Mouse (Mus musculus) gastrocnemius, postnatal 36 days (tissue): ENCODE data around the gene Rbl1. TPM values are rescaled to one million over a fixed set of nuclear protein-coding genes. Genes with fewer than 3 reads are reported as not detected.
"Not testable (repeated sequence)": the region's sequence is repeated elsewhere in the genome, so short reads cannot be mapped to it uniquely, and the experiment has no call there.

Experiments used
- DNase-seq, 2 experiments: peaks; one replicate each; pipeline ENCODE4 v3.0.0; 2022
- intact Hi-C: fragments of 180-260 bp; cut with DNase I; formaldehyde crosslinking; loops from one replicate; pipeline ENCODE4 v1.15.1; 2025
- total RNA-seq, 2 experiments: library from RNA; stranded (reverse); gene quantifications; 2 replicates each; pipeline ENCODE4 v1.2.3; 2021

The Rbl1 gene
- total RNA-seq, 2 experiments from 2014 or later, result 1.6 to 2.2 TPM

DNA sequence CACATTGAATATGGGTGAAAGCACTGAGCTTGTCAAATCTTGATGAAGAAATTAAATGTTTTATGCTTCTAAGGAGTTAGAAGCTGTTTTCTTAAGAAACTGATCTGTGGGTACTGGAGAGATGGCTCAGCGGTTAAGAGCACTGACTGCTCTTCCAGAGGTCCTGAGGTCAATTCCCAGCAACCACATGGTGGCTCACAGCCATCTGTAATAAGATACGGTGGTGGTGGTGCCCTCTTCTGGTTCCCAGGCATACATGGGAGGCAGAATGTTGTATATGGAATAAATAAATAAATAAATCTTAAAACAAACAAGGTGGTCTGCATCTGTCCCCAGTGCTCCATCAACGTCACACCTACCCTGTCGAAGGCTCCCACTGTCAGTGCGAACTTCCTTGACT lies 29.9 kb downstream of the Rbl1 start:
- intact Hi-C loops, result no loop called here
- DNase-seq, result no peak

DNA sequence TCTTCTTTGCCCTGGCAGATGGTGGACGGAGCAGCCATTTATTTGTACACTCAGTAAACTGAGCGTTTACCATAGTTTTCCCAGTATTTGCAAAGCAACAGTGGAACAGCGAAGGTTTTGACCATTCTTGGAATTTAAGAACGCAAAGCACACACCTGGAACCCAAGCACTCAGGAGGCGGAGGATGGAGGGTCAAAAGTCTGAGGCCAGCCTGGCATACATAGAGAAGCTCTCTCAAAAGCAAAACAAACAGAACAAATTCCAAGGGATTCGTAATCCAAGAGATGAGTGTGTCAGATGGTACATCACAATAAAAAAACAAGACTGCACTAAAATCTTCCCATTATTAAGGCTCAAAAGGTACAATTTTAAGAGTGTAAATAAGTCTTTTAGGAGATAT lies 30.8 kb downstream of the Rbl1 start:
- no peak for DNase-seq
- intact Hi-C loops, result no loop called here

DNA sequence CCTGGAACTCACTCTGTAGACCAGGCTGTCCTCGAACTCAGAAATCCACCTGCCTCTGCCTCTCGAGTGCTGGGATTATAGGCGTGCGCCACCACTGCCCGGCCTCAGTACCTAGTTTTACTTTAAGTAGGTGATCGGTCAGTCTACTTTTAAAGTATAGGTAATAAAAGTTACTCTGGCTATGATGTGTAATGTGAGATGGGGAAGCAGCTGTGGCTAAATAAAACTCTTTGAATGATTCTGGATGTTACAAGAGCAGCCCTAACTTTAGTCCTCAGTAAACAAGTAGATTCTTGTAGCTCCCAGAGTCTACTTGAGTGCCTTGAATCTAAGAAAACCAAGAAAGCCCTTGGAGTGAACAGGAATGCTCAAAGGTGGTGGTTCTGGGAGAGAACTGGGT lies 31.4 kb downstream of the Rbl1 start:
- intact Hi-C loops, result no loop called here
- no peak for DNase-seq

DNA sequence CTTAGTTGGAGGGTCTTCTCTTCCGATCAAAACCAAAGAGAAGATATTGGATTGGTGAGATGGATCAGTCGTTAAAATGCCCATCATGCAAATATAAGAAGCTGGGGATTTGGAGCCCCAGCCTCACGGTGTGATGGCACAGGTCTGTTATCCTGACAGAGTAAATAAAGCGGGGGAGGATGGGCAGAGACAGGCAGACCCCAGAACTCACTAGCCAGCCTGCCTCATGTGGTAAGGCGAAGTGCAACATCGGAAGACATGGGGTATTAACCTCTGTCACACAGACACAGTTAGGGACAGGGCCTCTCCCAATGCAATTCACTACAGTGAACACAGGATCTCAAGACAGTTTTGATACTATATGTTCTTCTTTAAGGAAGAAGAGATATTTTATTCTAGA lies 33.7 kb downstream of the Rbl1 start:
- intact Hi-C loops, result no loop called here
- DNase-seq, result no peak

DNA sequence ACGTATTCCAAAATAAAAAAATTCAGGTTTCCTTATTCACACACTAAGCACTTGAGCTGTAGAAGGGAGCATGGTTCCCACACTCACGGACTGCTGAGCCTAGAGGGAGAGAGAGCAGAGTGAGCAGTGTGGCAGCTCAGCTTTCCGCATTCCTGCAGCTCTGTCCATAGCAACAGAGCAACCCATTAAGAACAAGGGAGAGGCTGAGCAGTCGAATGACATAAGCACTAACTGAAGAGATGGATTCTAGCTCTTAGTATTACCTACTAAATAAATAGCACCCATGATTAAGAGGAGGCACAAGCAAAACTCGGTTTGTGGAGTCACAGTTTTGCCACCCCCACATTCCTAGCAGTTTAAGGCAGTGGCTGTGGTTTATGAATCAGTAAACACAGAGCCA lies 34.2 kb downstream of the Rbl1 start:
- intact Hi-C loops, result no loop called here
- no peak for DNase-seq

DNA sequence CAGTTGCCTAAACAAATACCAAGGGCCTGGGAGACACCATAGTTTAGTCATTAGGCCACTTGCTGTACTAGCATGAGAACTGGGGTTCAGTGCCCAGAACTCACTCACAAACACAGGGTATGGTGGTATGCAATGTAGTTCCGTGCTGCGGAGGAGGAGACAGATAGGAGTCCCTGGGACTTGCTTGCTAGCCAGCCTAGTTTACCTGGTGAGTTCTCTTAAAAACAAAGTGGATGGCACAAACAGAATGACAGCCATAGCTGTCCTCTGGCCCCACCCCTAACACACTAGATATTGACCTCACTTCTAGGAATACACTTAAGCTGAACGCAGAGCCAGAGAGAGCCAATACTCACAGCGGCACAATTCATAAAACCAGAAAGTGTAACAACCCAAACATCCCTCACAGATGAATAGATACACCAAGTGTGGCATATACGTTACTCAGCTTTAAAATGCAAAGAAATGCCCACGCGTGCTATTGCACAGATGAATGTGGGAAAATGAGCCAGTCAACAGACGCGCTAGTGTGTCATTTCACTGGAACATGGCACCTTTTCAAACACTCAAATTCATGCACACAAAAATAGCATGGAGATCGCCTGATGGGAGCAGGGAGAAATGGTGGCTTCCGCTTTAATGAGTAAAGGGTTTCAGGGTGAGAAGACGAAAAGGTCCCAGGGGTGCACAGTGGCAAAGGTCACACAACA lies 37.8 kb downstream of the Rbl1 start:
- intact Hi-C loops, result no loop called here

DNA sequence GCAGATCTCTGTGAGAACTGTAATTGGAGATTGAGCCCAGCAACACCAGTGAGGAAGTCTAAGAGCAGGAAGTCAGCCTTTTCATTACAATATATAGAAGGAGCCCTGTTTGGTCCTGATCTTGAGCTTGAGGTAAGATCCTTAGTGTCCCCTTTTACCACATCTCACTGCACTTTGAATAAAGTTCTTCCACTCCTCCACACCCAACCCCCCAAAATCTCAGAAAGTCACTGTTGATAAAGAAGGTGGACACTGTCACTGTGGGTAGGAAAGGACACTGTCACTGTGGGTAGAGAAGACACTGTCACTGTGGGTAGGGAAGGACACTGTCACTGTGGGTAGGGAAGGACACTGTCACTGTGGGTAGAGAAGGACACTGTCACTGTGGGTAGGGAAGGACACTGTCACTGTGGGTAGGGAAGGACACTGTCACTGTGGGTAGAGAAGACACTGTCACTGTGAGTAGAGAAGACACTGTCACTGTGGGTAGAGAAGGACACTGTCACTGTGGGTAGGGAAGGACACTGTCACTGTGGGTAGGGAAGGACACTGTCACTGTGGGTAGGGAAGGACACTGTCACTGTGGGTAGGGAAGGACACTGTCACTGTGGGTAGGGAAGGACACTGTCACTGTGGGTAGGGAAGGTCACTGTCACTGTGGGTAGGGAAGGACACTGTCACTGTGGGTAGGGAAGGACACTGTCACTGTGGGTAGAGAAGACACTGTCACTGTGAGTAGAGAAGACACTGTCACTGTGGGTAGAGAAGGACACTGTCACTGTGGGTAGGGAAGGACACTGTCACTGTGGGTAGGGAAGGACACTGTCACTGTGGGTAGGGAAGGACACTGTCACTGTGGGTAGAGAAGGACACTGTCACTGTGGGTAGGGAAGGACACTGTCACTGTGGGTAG lies 38.8 kb downstream of the Rbl1 start:
- intact Hi-C loops, result not testable (repeated sequence)

More for the DNA sequence above, 37.8 kb downstream of the Rbl1 start:
- no peak for DNase-seq

DNA sequence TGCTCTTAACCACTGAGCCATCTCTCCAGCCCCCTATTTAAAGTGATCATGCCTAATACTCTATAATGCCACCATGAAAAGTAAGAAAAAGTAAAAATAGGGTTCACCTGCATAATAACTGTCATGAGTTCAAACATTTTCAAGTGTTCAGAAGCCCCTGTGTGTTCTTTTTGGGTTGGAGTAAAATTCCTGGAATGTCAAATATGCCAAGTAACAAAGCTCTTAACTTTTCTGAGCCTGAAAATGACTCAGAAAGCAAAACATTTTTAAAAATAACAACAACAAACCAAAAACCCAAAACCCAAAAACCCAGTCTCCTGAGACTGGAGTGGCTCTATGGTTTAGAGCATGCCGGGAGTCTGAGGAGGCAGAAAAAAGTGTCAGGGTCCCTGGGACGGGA lies 40.2 kb downstream of the Rbl1 start:
- DNase-seq, result no peak
- intact Hi-C loops, result no loop called here

More for the DNA sequence above, 38.8 kb downstream of the Rbl1 start:
- not testable (repeated sequence) for DNase-seq

DNA sequence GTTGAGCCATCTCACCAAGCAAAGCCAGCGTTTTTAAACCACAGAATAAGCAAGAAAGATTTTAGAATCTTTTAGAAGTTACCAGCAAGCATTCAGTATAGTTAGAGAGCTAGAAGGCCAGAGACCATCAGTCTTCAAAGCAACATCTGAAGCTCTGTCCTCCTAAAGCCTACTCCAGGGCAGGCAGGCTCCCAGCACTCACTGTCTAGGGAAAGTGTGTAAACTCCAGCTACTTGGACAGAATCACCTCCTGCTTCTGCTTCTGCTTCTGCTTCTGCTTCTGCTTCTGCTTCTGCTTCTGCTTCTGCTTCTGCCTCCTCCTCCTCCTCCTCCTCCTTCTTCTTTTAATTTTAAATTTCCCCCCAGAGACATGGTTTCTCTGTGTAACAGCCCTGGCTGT lies 48.3 kb downstream of the Rbl1 start:
- intact Hi-C loops, result no loop called here
- no peak for DNase-seq

DNA sequence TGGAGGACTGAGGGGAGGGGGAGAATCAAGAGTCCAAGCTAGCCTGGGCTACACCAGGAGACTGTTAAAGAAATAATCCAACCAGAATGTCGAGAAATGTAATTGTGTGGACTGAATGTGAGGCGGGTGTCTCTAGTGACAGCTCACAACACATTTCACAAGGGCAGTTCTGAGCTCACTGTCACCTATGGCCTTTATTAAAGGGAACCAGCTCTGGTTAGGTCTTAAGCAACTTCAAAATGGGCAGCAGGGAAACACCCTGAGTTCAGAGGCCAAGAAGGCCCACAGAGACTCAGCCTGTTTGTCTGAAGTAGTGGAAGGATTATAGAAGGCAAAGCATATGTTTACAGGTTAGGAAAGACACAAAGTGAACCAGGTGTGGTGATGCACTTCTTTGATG lies 51.1 kb downstream of the Rbl1 start:
- intact Hi-C loops, result no loop called here
- no peak for DNase-seq

DNA sequence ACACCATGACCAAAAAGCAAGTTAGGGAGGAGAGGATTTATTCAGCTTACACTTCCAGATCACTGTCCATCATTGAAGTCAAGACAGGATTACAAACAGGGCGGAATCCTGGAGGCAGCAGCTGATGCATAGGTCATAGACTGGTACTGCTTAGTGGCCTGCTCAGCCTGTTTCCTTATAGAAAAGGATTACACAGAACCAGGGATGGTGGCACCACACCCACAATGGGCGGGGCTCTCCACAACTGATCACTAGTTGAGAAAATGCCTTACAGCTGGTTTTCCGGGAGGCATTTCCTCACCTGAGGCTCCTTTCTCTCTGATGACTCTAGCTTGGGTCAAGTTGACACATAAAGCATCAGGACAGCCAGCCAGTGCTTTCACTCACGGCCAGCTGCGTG lies 55.9 kb downstream of the Rbl1 start:
- intact Hi-C loops, result no loop called here
- no peak for DNase-seq

DNA sequence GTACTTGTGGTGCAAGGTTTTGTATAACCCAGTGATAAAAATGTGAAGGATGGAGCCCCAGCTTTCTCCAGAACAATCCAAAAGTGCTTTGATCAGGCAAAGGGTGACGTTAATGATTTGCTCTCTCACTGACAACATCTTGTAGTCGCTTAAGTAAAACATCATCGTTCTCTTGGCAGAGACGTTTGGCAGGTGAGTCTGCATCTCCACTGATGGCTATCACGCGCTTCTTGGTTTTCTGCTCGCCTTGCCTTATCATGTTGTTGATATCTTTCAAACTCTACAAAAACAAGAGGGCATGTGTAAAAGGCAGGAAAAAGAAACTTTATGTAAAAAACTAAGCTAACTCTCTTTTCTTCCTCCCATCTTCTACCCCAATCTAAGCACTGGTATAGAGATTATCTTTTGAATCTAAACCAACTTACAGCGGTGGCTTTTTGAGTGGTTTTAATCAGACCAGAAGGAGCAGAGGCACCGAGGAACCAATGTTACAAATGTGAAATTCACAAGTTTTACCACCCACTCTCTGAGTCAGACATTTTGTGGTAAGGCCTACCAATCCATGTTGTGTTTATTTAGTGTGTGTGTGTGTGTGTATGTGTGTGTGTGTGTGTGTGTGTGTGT lies 56.8 kb downstream of the Rbl1 start:
- no peak for DNase-seq

DNA sequence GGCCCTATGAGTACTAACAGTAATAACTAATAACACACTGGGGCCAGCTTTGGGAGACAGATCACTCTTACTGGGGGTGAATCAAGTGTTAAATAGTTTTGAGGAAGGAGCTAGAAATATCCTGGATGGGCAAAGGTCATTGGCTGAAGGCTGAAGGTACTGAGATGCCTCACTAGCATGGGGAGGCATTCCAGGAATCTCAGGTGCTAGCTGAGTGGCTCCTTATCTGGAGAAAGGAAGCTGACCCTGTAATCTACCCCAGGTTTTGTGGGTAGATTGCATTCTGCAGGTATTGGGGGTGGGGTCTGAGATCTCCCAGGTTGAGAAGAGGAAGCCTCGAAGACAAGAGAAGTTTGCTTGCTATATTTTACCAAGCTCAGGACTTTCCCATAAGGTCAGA lies 59.2 kb downstream of the Rbl1 start:
- no peak for DNase-seq
- intact Hi-C loops, result no loop called here

More for the DNA sequence above, 56.8 kb downstream of the Rbl1 start:
- intact Hi-C loops, result no loop called here

DNA sequence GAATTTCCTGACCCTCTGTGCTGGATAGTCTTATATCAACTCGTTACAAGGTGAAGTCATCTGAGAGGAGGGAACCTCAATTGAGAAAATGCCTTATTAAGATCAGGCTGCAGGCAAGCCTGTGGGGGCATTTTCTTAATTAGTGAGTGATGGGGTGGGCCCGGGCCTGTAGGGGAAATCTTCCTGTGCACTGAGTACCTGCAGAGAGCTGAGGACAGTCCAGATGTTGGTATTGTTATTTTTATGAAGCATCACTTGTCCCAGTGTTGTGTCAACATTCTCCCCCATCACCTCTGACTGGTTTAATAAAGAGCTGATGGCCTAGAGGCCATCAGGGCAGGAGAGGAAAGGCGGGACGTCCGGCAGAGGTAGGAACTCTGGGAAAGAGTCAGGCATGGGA lies 60.2 kb downstream of the Rbl1 start:
- intact Hi-C loops, result no loop called here
- DNase-seq, result no peak

DNA sequence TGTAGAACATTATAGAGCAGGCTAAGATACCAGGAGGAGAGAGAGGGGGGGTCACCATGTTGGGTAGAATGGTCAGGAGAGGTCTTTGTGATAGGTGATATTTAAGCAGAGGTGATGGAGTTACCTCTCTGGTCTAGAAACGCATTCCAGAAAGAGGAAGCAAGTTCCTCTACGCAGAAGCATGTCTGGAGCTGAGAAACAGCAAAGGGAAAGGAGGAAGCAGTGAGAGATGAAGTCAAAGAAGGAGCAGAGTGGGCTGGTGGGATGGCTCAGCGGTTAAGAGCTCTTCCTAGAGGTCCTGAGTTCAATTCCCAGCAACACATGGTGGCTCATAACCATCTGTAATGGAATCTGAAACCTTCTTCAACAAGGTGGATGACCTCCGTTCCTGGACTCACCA lies 62.4 kb downstream of the Rbl1 start:
- no peak for DNase-seq
- intact Hi-C loops, result no loop called here

DNA sequence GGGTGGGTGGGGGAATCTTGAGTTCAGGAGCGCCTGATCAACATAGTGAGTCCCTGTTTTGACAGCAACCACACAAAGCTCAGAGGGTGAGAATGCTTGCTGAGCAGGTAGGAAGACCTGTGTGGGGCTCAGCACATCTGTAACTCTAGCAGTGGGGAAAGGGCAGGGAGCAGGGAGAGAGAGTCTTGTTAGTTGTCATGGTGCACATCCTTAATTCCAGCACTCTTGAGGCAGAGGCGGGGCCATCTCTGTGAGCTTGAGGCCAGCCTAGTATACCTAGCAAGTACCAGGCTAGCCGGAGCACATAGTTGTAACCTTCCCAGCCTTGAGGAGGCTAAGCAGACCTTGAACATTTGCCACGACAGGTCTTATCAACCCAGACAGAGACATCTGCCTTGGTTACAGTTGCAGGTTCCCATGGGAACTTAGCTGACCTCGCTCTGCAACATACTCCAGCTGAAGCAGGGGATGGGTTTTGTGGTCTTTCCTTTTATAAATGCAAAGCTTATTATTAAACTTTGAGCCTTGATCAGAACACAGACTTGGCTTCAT lies 65.0 kb downstream of the Rbl1 start:
- intact Hi-C loops, result no loop called here
- no peak for DNase-seq

DNA sequence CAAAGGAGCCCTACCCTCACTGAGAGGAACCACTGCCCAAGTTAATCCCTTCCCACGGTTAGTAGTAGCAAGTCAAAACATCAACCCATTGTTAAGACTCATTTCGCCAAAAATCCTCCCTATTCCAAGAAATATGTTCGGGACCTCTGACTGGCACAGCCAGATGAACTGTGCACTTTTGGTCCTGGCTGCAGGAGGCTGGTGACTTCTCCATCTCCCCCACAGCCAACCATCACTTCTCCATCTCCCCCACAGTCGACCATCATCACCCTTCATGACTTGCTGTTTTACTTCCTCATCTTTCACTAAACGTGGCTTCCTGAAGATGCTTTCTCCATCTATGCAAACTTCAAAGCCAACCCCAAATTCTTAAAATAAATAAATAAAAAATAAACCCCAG lies 65.5 kb downstream of the Rbl1 start:
- intact Hi-C loops, result no loop called here

DNA sequence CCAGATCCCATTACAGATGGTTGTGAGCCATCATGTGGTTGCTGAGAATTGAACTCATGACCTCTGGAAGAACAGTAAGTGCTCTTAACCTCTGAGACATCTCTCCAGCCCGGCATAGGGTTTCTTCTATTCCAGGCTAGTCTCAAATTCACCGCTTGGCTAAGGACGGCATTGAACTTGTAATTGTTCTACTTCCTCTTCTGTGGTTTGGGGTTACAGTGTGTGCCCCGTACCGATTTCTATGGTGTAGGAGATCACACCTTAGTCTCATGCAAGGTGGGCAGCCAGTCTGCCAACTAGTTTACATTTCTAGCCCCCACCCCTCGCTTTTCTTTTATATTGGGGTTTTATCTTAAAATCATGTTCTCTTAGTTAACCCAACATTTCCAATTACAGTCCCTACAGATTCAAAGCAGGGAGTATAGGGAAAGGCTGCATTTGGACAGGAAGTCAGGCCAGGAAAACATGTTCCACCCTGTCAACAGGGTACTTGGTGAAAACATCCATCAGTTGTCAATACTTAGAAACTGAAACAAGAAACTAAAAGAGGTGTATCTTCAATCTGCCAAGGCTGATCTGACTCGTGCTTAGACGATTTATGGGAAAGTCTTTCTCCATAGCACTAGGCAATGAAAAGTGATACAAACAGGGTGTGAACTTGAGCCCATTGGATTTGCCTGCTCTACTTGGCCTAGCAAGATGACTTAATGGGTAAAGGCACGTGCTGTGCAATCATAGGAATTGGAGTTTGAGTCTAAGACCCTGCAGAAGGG lies 66.2 kb downstream of the Rbl1 start:
- intact Hi-C loops, result no loop called here
- DNase-seq, result no peak

More for the DNA sequence above, 65.5 kb downstream of the Rbl1 start:
- no peak for DNase-seq

DNA sequence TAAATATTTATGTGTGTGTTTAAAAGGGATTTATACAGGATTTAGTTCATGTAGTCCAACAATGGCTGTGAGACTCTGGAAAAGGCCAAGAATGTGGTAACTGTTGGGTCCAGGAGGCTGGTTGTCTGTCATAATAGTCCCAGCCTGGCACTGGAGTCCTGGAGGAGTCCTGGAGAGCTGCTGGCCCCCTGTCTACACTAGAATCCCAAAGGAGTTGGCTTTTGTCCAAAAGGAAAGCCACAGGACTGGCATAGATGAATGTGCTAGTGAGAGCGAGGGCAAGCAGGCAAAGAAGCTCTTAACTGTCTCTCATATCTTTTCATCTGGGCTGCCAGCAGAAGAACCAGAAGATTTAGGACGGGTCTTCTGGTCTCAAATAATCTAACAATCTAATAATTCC lies 67.7 kb downstream of the Rbl1 start:
- intact Hi-C loops, result no loop called here
- DNase-seq, result no peak

DNA sequence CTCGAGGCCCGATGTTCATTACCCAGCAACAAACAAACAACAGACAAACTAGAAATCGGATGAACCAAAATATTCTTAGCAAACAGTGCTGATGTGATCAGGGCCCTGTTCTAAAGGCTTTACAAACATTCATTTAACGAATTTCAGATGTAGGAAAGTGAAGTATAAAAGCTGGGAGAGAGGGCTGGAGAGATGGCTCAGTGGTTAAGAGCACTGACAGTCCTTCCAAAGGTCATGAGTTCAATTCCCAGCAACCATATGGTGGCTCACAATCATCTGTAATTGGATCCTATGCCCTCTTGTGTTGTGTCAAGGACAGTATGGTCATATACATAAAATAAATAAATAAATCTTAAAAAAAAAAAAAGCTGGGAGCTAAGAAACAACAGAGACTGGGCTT lies 68.2 kb downstream of the Rbl1 start:
- intact Hi-C loops, result no loop called here

More for the DNA sequence above, 68.2 kb downstream of the Rbl1 start:
- DNase-seq, result no peak
